Mouse (Mus musculus) MEL (cell line): ENCODE data around the gene Sebox.

Experiments used
- CTCF ChIP-seq, 3 experiments: IDR thresholded peaks in 2 of 3; conservative IDR thresholded peaks in 1 of 3; 2 replicates each; pipeline ENCODE4 v1.5.1; 2011 to 2012; ENCODE audit warnings: low read length in 3 of 3, low read depth in 2 of 3, mild to moderate bottlenecking in 2 of 3, improper control_type of control experiment in 1 of 3, inconsistent platforms in 1 of 3, mixed read lengths in 1 of 3, moderate library complexity in 1 of 3; ENCODE audit not compliant: control insufficient read depth in 1 of 3, insufficient read depth in 1 of 3, poor library complexity in 1 of 3, severe bottlenecking in 1 of 3
- EP300 ChIP-seq, 2 experiments: IDR thresholded peaks; 2 replicates each; pipeline ENCODE4 v1.6.1; 2011; ENCODE audit warnings: improper control_type of control experiment in 2 of 2, low read length in 2 of 2, low read depth in 1 of 2, mild to moderate bottlenecking in 1 of 2
- HCFC1 ChIP-seq: IDR thresholded peaks from 2 replicates; pipeline ENCODE4 v1.6.1; 2012; ENCODE audit warnings: low read depth, mild to moderate bottlenecking, inconsistent platforms, low read length, improper control_type of control experiment, moderate library complexity
- KAT2A ChIP-seq: conservative IDR thresholded peaks from 2 replicates; pipeline ENCODE4 v1.6.1; 2012; ENCODE audit warnings: low read depth, low read length, improper control_type of control experiment, inconsistent platforms
- MEF2A ChIP-seq: IDR thresholded peaks from 2 replicates; pipeline ENCODE4 v1.6.1; 2014; ENCODE audit warnings: low read depth, mild to moderate bottlenecking, inconsistent platforms, low read length, improper control_type of control experiment; ENCODE audit not compliant: poor library complexity, insufficient replicate concordance, severe bottlenecking; ENCODE audit errors: extremely low read depth
- POLR2A ChIP-seq, 2 experiments: IDR thresholded peaks; 2 replicates each; pipeline ENCODE4 v1.6.1; 2011 to 2012; ENCODE audit warnings: low read length in 2 of 2, mild to moderate bottlenecking in 2 of 2, control low read depth in 1 of 2, improper control_type of control experiment in 1 of 2, low read depth in 1 of 2, moderate library complexity in 1 of 2; ENCODE audit not compliant: control insufficient read depth in 1 of 2, insufficient read depth in 1 of 2, poor library complexity in 1 of 2
- RCOR1 ChIP-seq: IDR thresholded peaks from 2 replicates; pipeline ENCODE4 v1.6.1; 2012; ENCODE audit warnings: low read depth, mild to moderate bottlenecking, inconsistent platforms, low read length, improper control_type of control experiment
- SIN3A ChIP-seq: IDR thresholded peaks from 2 replicates; pipeline ENCODE4 v1.6.1; 2012; ENCODE audit warnings: low read length, improper control_type of control experiment, inconsistent platforms
- TCF12 ChIP-seq: IDR thresholded peaks from 2 replicates; pipeline ENCODE4 v1.6.1; 2014; ENCODE audit warnings: low read depth, mild to moderate bottlenecking, inconsistent platforms, low read length, improper control_type of control experiment, moderate library complexity

GRCm38 (mm10) chr11:78466242-78466912, 36.9 kb upstream of the Sebox start:
- TF ChIP-seq CTCF (IDR thresholded peaks at IDR 0.05 in 2 of 3, conservative IDR thresholded peaks at IDR 0.05 in 1 of 3; ENCODE audit: control insufficient read depth in 1 of 3, insufficient read depth in 1 of 3, low read depth in 2 of 3, low read length in 3 of 3, poor library complexity in 1 of 3, severe bottlenecking in 1 of 3) (no peak), KAT2A (no peak), MEF2A (no peak), EP300 (IDR thresholded peaks at IDR 0.05; ENCODE audit: low read depth in 1 of 2, low read length in 2 of 2) (no peak), HCFC1 (no peak), TCF12 (no peak), RCOR1 (no peak), SIN3A (0 out of 2 replicates have a peak, but pooled peaks have one; percentile 1), POLR2A (IDR thresholded peaks at IDR 0.05; ENCODE audit: control insufficient read depth in 1 of 2, insufficient read depth in 1 of 2, low read depth in 1 of 2, low read length in 2 of 2, poor library complexity in 1 of 2) (no peak)
